Mouse (Mus musculus) central nervous system, embryonic 11.5 days (tissue): ENCODE results near the gene Olfr812. TPM values are rescaled to one million over a fixed set of nuclear protein-coding genes. Genes with fewer than 3 reads are reported as not detected.

Experiments used
- polyA plus RNA-seq: library from polyadenylated mRNA; depleted of rRNA; stranded (reverse); fragments of >200 nt; gene quantifications from 2 replicates; pipeline ENCODE4 v1.2.3, GENCODE M21; 2012; rRNA removed

The Olfr812 gene
- polyA plus RNA-seq = not detected in 2 replicates

GRCm38 (mm10) chr10:129845994-129846393 lies at the start of gene Olfr812:
Olfr812 (minus strand) TSS chr10:129846094.

DNA sequence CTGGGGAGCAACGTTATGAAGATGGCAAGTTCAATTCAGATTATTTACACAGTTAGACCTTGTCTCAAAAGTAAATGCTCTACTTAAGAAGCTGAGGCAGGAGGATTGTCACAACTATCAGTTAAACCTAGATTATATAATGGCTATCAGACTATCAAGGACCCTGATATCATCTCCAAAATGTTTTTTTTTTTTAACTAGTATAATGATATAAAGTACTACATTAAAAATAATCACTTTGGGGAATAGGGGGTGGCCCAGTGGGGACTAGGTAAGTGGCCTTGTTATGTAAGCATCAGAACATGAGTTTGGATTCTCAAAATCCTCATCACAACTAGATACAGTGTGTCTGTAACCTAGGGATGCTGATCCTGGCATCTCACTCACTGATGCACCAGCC lies 33.9 kb upstream of the Olfr812 start, which contains the start of gene Olfr814:
TSS of gene Olfr814 (minus strand) at position 101 of the 400 bp plus-strand sequence.

GRCm38 (mm10) chr10:129855067-129855466 lies 9.2 kb upstream of the Olfr812 start, which contains the start of gene Olfr813:
Olfr813 (plus strand) TSS chr10:129855367.

GRCm38 (mm10) chr10:129804296-129804695 lies 41.6 kb downstream of the Olfr812 start, which contains the start of gene Olfr811:
Olfr811 (minus strand) TSS chr10:129804396.

GRCm38 (mm10) chr10:129794817-129795216 lies 51.1 kb downstream of the Olfr812 start, which contains the start of gene Olfr810:
Olfr810 (minus strand) TSS chr10:129794917.

Other genes starting within 250 kb of the Olfr812 start
- not detected in 2 replicates for gene Olfr796, start 233.5 kb downstream of the Olfr812 start, polyA plus RNA-seq
- gene Olfr798, start 218.2 kb downstream of the Olfr812 start, polyA plus RNA-seq = not detected in 2 replicates
- gene Olfr799, start 208.6 kb downstream of the Olfr812 start, polyA plus RNA-seq = not detected in 2 replicates
- not detected in 2 replicates for gene Olfr800, start 188.4 kb downstream of the Olfr812 start, polyA plus RNA-seq
- gene Olfr801, start 172.2 kb downstream of the Olfr812 start, polyA plus RNA-seq = not detected in 2 replicates
- not detected in 2 replicates for gene Olfr802, start 157.9 kb downstream of the Olfr812 start, polyA plus RNA-seq
- not detected in 2 replicates for gene Olfr803, start 151.8 kb downstream of the Olfr812 start, polyA plus RNA-seq
- gene Olfr804, start 142.9 kb downstream of the Olfr812 start, polyA plus RNA-seq = not detected in 2 replicates
- not detected in 2 replicates for gene Olfr805, start 116.7 kb downstream of the Olfr812 start, polyA plus RNA-seq
- not detected in 2 replicates for gene Olfr806, start 104.2 kb downstream of the Olfr812 start, polyA plus RNA-seq
- not detected in 2 replicates for gene Olfr807, start 88.3 kb downstream of the Olfr812 start, polyA plus RNA-seq
- not detected in 2 replicates for gene Olfr808, start 80.6 kb downstream of the Olfr812 start, polyA plus RNA-seq
- not detected in 2 replicates for gene Olfr809, start 71.5 kb downstream of the Olfr812 start, polyA plus RNA-seq
- not detected in 2 replicates for gene Olfr810, start 51.2 kb downstream of the Olfr812 start, polyA plus RNA-seq
- not detected in 2 replicates for gene Olfr811, start 41.7 kb downstream of the Olfr812 start, polyA plus RNA-seq
- gene Olfr813, start 9.3 kb upstream of the Olfr812 start, polyA plus RNA-seq = not detected in 2 replicates
- gene Olfr814, start 33.8 kb upstream of the Olfr812 start, polyA plus RNA-seq = not detected in 2 replicates
- not detected in 2 replicates for gene Olfr815, start 59.8 kb upstream of the Olfr812 start, polyA plus RNA-seq
- gene Olfr816, start 69.5 kb upstream of the Olfr812 start, polyA plus RNA-seq = not detected in 2 replicates
- gene Olfr818, start 103.0 kb upstream of the Olfr812 start, polyA plus RNA-seq = not detected in 2 replicates
- not detected in 2 replicates for gene Olfr819, start 121.2 kb upstream of the Olfr812 start, polyA plus RNA-seq
- not detected in 2 replicates for gene Olfr247, start 130.0 kb upstream of the Olfr812 start, polyA plus RNA-seq
- gene Gm10310, start 139.0 kb upstream of the Olfr812 start, polyA plus RNA-seq = not detected in 2 replicates
- gene Olfr820, start 166.5 kb upstream of the Olfr812 start, polyA plus RNA-seq = not detected in 2 replicates
- not detected in 2 replicates for gene Olfr821, start 184.3 kb upstream of the Olfr812 start, polyA plus RNA-seq
- not detected in 2 replicates for gene Olfr822, start 225.1 kb upstream of the Olfr812 start, polyA plus RNA-seq